Mouse (Mus musculus): ENCODE measurements around the gene Pgap3.
A peak's percentile ranks its signal among the peaks of the same experiment; 100 is the strongest.
"Not testable (repeated sequence)": the region's sequence is repeated elsewhere in the genome, so short reads cannot be mapped to it uniquely, and the experiment has no call there.

The Pgap3 gene

GRCm38 (mm10) chr11:98383261-98384030 lies 16.8 kb downstream of the Pgap3 start, which contains the start of gene Tcap:
Gene Tcap (plus strand): TSS chr11:98383811.
- DNase-seq (ENCODE audit: low read depth, low spot score) = no peak

DNA sequence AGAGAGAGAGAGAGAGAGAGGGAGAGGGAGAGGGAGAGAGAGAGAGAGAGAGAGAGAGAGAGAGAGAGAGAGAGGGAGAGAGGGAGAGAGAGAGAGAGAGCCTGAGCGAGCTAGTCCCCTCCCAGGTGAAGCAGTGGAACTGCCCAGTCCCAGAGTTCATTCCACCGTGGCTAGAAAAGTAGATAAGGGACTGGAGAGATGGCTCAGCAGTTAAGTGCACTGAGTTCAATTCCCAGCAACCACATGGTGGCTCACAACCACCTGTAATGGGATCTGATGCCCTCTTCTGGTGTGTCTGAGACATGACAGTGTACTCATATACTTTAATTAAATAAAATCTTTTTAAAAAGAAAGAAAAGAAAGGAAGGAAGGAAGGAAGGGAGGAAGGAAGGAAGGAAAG lies 17.9 kb downstream of the Pgap3 start:
- DNase-seq (ENCODE audit: low read depth, low spot score) = not testable (repeated sequence)

DNA sequence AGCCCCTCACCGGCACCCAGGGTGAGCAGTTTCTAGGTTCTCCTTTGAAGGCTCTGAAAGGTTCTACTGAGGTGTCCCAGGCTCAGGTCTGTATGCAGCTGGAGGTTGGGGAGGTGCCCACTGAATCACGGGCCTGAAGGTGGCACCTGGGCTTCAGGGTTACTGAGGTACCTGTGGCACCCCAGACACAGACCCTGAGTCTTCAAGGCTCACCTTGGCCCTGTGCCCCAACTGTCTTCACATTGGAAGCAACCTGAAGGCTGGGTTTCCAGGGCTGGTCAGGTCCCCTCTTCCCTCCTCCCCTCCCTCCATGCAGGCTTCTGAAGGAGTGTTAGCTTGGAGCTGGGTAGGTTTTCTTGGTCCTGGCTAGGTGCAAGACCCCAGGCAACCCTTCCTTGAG lies 18.6 kb downstream of the Pgap3 start:
- no peak for DNase-seq (ENCODE audit: low read depth, low spot score)

- no peak for DNase-seq (ENCODE audit: low read depth, low spot score)
Measured at GRCm38 (mm10) chr11:98380106-98380505, 20.2 kb downstream of the Pgap3 start.

GRCm38 (mm10) chr11:98379379-98379778 lies 20.9 kb downstream of the Pgap3 start:
- DNase-seq (ENCODE audit: low read depth, low spot score) = no peak

- DNase-seq (ENCODE audit: low read depth, low spot score) = no peak
Measured at GRCm38 (mm10) chr11:98377787-98378186, 22.5 kb downstream of the Pgap3 start.

- no peak for DNase-seq (ENCODE audit: low read depth, low spot score)
Measured at GRCm38 (mm10) chr11:98376756-98377155, 23.5 kb downstream of the Pgap3 start.

DNA sequence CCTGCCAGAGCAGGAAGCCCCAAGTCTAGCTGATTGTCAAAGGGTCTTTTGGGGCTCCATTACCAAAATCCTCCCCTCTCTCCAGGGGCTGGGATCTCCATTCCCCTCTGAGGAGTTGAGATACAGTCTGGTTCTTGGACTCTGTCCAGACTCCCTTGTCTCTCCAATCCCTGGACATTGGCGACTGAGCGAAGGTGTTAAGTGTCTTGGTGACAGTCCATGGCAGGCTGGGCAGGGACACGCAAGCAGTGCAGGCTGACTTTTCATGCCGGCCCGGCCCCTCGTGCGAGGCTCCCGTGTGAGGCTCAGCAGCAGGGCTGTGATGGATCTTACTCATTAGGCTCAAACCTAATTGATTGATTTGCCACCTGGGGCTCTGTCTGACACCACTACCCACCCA lies 26.0 kb downstream of the Pgap3 start:
- no peak for DNase-seq (ENCODE audit: low read depth, low spot score)

DNA sequence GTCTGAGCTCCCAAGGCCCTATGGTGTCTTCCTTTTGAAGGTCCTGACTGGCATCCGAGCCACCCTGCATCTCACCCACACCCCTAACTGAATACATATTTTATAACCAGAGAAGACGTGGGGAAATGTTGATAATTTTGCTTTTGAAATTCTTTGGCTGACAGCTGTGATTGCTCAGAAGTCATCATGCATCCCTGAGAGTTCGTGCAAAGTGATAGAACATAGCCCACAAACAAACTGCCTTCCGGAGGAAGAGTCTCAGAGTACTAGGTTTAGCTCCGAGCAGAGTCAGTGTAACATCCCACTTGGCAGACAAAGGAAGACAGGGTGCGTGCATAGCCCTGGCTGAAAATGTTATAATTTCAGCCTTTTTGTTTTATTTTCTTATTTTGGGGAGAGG lies 27.0 kb downstream of the Pgap3 start:
- DNase-seq (ENCODE audit: low read depth, low spot score) = no peak

DNA sequence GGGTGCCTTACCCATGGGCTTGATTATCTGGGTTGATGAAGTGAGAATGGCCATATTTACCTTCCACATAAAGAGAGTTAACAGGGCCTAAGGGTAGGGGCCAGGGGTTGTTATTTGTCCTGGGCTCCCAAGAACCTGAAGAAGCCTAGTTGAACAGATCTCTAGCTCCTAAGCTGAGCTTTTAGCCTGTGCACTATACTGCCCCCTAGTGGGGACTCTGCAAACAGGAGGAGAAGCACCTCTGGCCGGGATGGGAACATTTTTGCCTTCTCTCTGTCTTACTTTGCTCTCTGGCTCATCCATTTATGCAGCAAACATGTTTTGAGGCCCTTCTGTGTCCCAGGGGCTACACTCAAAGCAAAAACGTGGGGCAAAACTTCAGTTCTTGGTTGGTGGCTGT lies 27.9 kb downstream of the Pgap3 start:
- no peak for DNase-seq (ENCODE audit: low read depth, low spot score)

GRCm38 (mm10) chr11:98371556-98372240 lies 28.6 kb downstream of the Pgap3 start:
- DNase-seq (ENCODE audit: low read depth, low spot score) = no peak

GRCm38 (mm10) chr11:98370588-98370987 lies 29.7 kb downstream of the Pgap3 start:
- DNase-seq (ENCODE audit: low read depth, low spot score) = no peak

- no peak for DNase-seq (ENCODE audit: low read depth, low spot score)
Measured at GRCm38 (mm10) chr11:98369337-98369736, 31.0 kb downstream of the Pgap3 start.

GRCm38 (mm10) chr11:98367863-98368186 lies 32.5 kb downstream of the Pgap3 start:
- DNase-seq (ENCODE audit: low read depth, low spot score) = no peak

GRCm38 (mm10) chr11:98367171-98367862 lies 33.0 kb downstream of the Pgap3 start:
- no peak for DNase-seq (ENCODE audit: low read depth, low spot score)

DNA sequence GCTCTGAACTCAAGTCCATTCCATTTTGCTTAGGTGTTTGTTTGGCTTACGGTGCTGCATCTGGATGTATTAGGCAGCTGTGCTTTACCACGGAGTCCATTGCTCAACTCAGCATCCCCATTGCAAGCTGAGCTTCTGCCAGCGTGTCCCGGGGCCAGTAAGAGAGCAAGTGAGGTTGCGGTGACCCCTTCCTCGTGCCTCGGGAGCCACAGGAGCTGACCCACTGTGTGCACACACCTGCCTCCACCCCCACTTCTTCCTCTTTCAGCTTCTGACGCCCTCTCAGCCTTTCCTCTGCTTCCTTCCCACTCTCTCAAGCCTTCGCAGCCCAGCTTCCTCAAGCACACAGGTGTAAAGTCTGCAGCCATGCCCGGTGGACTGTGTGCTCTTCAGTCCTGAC lies 34.0 kb downstream of the Pgap3 start:
- no peak for DNase-seq (ENCODE audit: low read depth, low spot score)

DNA sequence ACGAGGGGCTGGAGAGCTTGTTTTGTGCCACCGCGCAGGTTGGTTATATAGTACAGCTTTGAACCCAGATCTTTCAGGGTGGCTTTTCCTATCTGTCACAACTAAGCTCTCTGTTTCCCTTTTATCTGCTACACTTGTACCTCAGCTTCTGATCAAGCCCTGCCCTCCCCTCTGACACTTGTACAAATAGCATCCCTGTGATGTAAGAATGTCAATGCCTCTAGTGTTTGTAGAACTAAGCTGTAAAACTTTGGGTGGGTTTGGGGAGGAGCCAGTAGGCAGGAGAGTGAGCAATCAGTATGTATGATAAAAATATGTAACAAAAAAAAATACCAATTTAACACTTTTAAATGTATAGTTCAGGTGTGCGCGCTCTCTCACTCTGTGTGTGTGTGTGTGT lies 35.9 kb downstream of the Pgap3 start:
- no peak for DNase-seq (ENCODE audit: low read depth, low spot score)

- DNase-seq (ENCODE audit: low read depth, low spot score) = no peak
Measured at GRCm38 (mm10) chr11:98363817-98364216, 36.5 kb downstream of the Pgap3 start.

DNA sequence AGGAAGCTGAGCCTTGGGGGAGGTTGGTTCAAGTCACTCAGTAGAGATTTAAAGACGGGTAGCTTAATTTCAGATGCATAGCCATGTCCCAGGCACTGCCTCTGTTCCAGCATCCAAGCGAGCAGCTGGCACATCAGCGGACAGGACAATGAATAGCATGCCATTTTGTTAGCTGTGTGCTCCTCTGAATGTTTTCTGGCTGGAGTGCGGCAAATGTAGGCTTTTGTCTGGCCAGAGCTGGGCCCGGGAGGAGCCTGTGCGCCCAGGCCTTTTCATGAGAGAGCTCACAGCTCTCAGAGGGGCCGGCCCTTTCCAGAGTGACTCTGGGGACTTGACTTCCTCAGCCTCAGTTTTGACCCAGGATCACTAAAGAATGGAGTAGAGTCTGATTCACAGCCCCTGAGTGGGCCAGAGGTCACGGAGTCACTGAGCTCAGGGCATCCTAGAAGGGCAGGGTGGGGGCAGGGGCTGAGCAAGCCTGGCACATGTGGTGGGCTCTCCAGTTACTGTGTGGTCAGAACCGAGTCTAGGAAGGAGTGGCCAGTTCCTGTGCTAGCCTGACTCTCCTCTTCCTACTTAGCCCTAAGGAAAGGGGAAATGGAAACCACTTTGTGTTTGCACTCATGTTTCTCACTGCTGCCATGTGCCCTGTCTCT lies 39.3 kb downstream of the Pgap3 start:
- no peak for DNase-seq (ENCODE audit: low read depth, low spot score)

GRCm38 (mm10) chr11:98358161-98359083 lies 41.9 kb downstream of the Pgap3 start, which contains the start of gene Stard3:
Gene Stard3 (plus strand): TSS chr11:98358368.
- peak; percentile 82 for DNase-seq (ENCODE audit: low read depth, low spot score)
